ENCODE assay signal across 9 mouse cellular contexts in genomic region chr9:57522114-57522860, GRCm38 (mm10). TPM values are rescaled to one million over a fixed set of nuclear protein-coding genes. Genes with fewer than 3 reads are reported as not detected.
DNase-seq lines count a peak whose midpoint lies in the region; ATAC-seq and TF ChIP-seq lines count a peak whose summit lies in the region.
"Had no signal": no experiment of that assay in that cellular context is flagged by ENCODE, and none has a peak within 500 bp of the region (broad histone marks: within the 10 kb centered on the region; RNA-seq: fewer than 3 reads in every experiment).

No protein-coding gene starts in this region.

- peak overlapping the region; percentile 76 for H3K4me3 ChIP-seq in heart, embryonic 10.5 days
- peak overlapping the region; percentile 88 to 99 (median 89) for H3K4me3 ChIP-seq in CH12.LX (replicated peaks in 1 of 3; ENCODE audit: low read depth in 2 of 3, low read length in 2 of 3, poor library complexity in 1 of 3)
- H3K4me3 ChIP-seq in forebrain, postnatal 0 days (ENCODE audit: low read depth, low read length) = peak overlapping the region; percentile 92
- H3K4me3 ChIP-seq in liver, embryonic 16.5 days (ENCODE audit: low read depth, low read length) = peak overlapping the region; percentile 97

- H3K27ac ChIP-seq in heart, embryonic 10.5 days = peak overlapping the region; percentile 93
- H3K27ac ChIP-seq in CH12.LX (ENCODE audit: insufficient read depth, low read depth) = no peak overlapping the region
- H3K27ac ChIP-seq in forebrain, postnatal 0 days (ENCODE audit: low read depth, low read length) = peak overlapping the region; percentile 86; the same call in 1 of the 2 replicates
- peak overlapping the region; percentile 97 for H3K27ac ChIP-seq in liver, embryonic 16.5 days (ENCODE audit: low read length)

- in situ Hi-C loops in CH12.LX (cut with MboI; ENCODE audit: low pct_ligation_motif_present, low pct_unique_long_range_greater_than_20kb, low sequenced_read_pairs) = loop anchor here (5.0 kb wide), 1 partner anchor 130 kb away; the partner anchor contains the start of gene Csk

- no peak for TF ChIP-seq POLR2A in CH12.LX (IDR thresholded peaks at IDR 0.05; ENCODE audit: low read depth, low read length)

- peaks cover 15% of the 10 kb centered on the region for H3K4me1 ChIP-seq in heart, embryonic 10.5 days
- peaks cover 0 to 41% of the 10 kb centered on the region in 2 experiments; a peak in 2 of 4 replicates for H3K4me1 ChIP-seq in CH12.LX (ENCODE audit: control insufficient read depth in 1 of 2, insufficient read depth in 2 of 2)
- H3K4me1 ChIP-seq in forebrain, postnatal 0 days (ENCODE audit: insufficient read depth) = peaks cover 20% of the 10 kb centered on the region; the same call in 1 of the 2 replicates
- peaks cover 39% of the 10 kb centered on the region for H3K4me1 ChIP-seq in liver, embryonic 16.5 days (ENCODE audit: control insufficient read depth, low read depth, low read length)

- no peak for TF ChIP-seq CTCF in CH12.LX (conservative IDR thresholded peaks at IDR 0.05 in 1 of 2, IDR thresholded peaks at IDR 0.05 in 1 of 2; ENCODE audit: low read depth in 2 of 2, low read length in 2 of 2)
- TF ChIP-seq CTCF in forebrain, postnatal 0 days (IDR thresholded peaks at IDR 0.05; ENCODE audit: low read depth) = no peak

- peak overlapping the region; percentile 97 for H3K4me2 ChIP-seq in CH12.LX (ENCODE audit: insufficient read depth, low read depth, poor library complexity, severe bottlenecking)
- H3K4me2 ChIP-seq in forebrain, postnatal 0 days (ENCODE audit: low read depth) = peak overlapping the region; percentile 63
- H3K4me2 ChIP-seq in liver, embryonic 16.5 days (ENCODE audit: low read depth, low read length) = peak overlapping the region; percentile 93

- intact Hi-C loops in left cerebral cortex, postnatal 4 days (cut with DNase I) = no loop called here

- H3K36me3 ChIP-seq in heart, embryonic 10.5 days = peaks cover 3% of the 10 kb centered on the region; the same call in 1 of the 2 replicates
- H3K36me3 ChIP-seq in CH12.LX (replicated peaks in 1 of 2; ENCODE audit: control insufficient read depth in 1 of 2, insufficient read depth in 1 of 2, low read length in 1 of 2) = peaks cover 0 to 12% of the 10 kb centered on the region in 2 experiments
- no peaks in the 10 kb centered on the region for H3K36me3 ChIP-seq in forebrain, postnatal 0 days (ENCODE audit: insufficient read depth)
- no peaks in the 10 kb centered on the region for H3K36me3 ChIP-seq in liver, embryonic 16.5 days (ENCODE audit: control insufficient read depth, insufficient read depth)

- no peak for TF ChIP-seq RAD21 in CH12.LX (IDR thresholded peaks at IDR 0.05; ENCODE audit: low read depth, low read length)

- WGBS in heart, embryonic 10.5 days = 32% methylated on average over 7 of the region's 7 CpGs
- WGBS in forebrain, postnatal 0 days = 36% methylated on average over 7 of the region's 7 CpGs
- 31% methylated on average over 7 of the region's 7 CpGs for whole genome bisulfite sequencing in liver, embryonic 16.5 days (ENCODE audit: insufficient replicate concordance)

- no peaks in the 10 kb centered on the region for H3K27me3 ChIP-seq in heart, embryonic 10.5 days (ENCODE audit: insufficient read depth, poor library complexity, severe bottlenecking)
- H3K27me3 ChIP-seq in CH12.LX (replicated peaks) = no peaks in the 10 kb centered on the region
- H3K27me3 ChIP-seq in forebrain, postnatal 0 days (ENCODE audit: insufficient read depth, low read length) = no peaks in the 10 kb centered on the region
- no peaks in the 10 kb centered on the region for H3K27me3 ChIP-seq in liver, embryonic 16.5 days (ENCODE audit: control insufficient read depth, insufficient read depth, low read depth, low read length)

- no peak for TF ChIP-seq EP300 in CH12.LX (IDR thresholded peaks at IDR 0.05; ENCODE audit: low read length)

- peaks cover 54% of the 10 kb centered on the region for H3K79me2 ChIP-seq in CH12.LX (replicated peaks; ENCODE audit: control insufficient read depth, extremely low read depth, insufficient read depth, poor library complexity, severe bottlenecking)

- dilution Hi-C loops in CH12.LX (cut with MboI; ENCODE audit: extremely low pct_ligation_motif_present, extremely low pct_unique_long_range_greater_than_20kb, low sequenced_read_pairs) = no loop called here

- H3K9me3 ChIP-seq in heart, embryonic 10.5 days = no peaks in the 10 kb centered on the region
- no peaks in the 10 kb centered on the region for H3K9me3 ChIP-seq in CH12.LX (replicated peaks; ENCODE audit: low read length)
- H3K9me3 ChIP-seq in forebrain, postnatal 0 days (ENCODE audit: low read length) = no peaks in the 10 kb centered on the region
- no peaks in the 10 kb centered on the region for H3K9me3 ChIP-seq in liver, embryonic 16.5 days (replicated peaks; ENCODE audit: control insufficient read depth, low read length)

- DNase-seq in heart, embryonic 10.5 days (ENCODE audit: low spot score) = no peak
- no peak for DNase-seq in heart, adult 18-20 months
- DNase-seq in CH12.LX (ENCODE audit: extremely low read depth) = no peak
- DNase-seq in forebrain, postnatal 0 days = no peak
- no peak for DNase-seq in right cerebral cortex, adult 18-20 months
- DNase-seq in ovary, adult 18-20 months (ENCODE audit: low spot score) = no peak
- no peak for DNase-seq in left cerebral cortex, postnatal 4 days

- ATAC-seq in forebrain, postnatal 0 days = no peak
- no peak for ATAC-seq in liver, embryonic 16.5 days (ENCODE audit: low read depth)

- peak overlapping the region; percentile 90 for H3K9ac ChIP-seq in CH12.LX (ENCODE audit: insufficient read depth, low read depth)
- H3K9ac ChIP-seq in forebrain, postnatal 0 days = peak overlapping the region; percentile 95
- H3K9ac ChIP-seq in liver, embryonic 16.5 days (ENCODE audit: low read depth, low read length) = peak overlapping the region; percentile 97

TF ChIP-seq in CH12.LX, 34 proteins besides CTCF, POLR2A, EP300 and RAD21:
- no peak for TF ChIP-seq MEF2A (IDR thresholded peaks at IDR 0.05; ENCODE audit: borderline replicate concordance, low read depth, low read length)
- peak; percentile 66 for TF ChIP-seq SIN3A (IDR thresholded peaks at IDR 0.05; ENCODE audit: low read length)

RNA-seq across cellular contexts. Expression of gene Cox5a, which starts 1.2 kb away (rescaled TPM):
- 911 and 1,292 TPM in 2 replicates for polyA plus RNA-seq in heart, embryonic 10.5 days (2016; fragmentation: Nextera tagmentation; extraction: Ambion mirVana)
- 1,000 to 10,000 TPM; 2,577 to 2,715 TPM for total RNA-seq in heart, adult 18-20 months (2021)
- total RNA-seq in CH12.LX (2012; rRNA removed) (179 and 203 TPM in 2 replicates), CH12.LX (2014; rRNA removed) (229 and 257 TPM in 2 replicates)
- 255 and 279 TPM in 2 replicates for polyA plus RNA-seq in CH12.LX (2012; ENCODE audit: insufficient read length, low read depth)
- total RNA-seq in forebrain, postnatal 0 days (2014; rRNA removed) = 236 and 279 TPM in 2 replicates
- 1,027 and 1,112 TPM in 2 replicates for polyA plus RNA-seq in forebrain, postnatal 0 days (2015; fragmentation: Nextera tagmentation; extraction: Ambion mirVana)
- 266 and 275 TPM in 2 replicates for polyA plus RNA-seq in liver, embryonic 16.5 days (2015; fragmentation: Nextera tagmentation; extraction: Ambion mirVana)
- total RNA-seq in left cerebral cortex, postnatal 4 days (2021) = 100 to 1,000 TPM; 405 to 408 TPM

RNA-seq across cellular contexts. Expression of gene Fam219b, which starts 15.0 kb away (rescaled TPM):
- 14.2 and 14.9 TPM in 2 replicates for polyA plus RNA-seq in heart, embryonic 10.5 days (2016; fragmentation: Nextera tagmentation; extraction: Ambion mirVana)
- 1 to 10 TPM; 8.1 to 9.2 TPM for total RNA-seq in heart, adult 18-20 months (2021)
- total RNA-seq in CH12.LX (2012; rRNA removed) = 10.6 and 11.8 TPM in 2 replicates
- 8.3 and 9.3 TPM in 2 replicates for total RNA-seq in CH12.LX (2014; rRNA removed)
- polyA plus RNA-seq in CH12.LX (2012; ENCODE audit: insufficient read length, low read depth) = 9.2 and 10.2 TPM in 2 replicates
- 25.1 and 29.9 TPM in 2 replicates for total RNA-seq in forebrain, postnatal 0 days (2014; rRNA removed)
- 19.8 and 26.8 TPM in 2 replicates for polyA plus RNA-seq in forebrain, postnatal 0 days (2015; fragmentation: Nextera tagmentation; extraction: Ambion mirVana)
- 5.3 and 5.7 TPM in 2 replicates for polyA plus RNA-seq in liver, embryonic 16.5 days (2015; fragmentation: Nextera tagmentation; extraction: Ambion mirVana)
- 10 to 100 TPM; 25.2 to 26.0 TPM for total RNA-seq in left cerebral cortex, postnatal 4 days (2021)

RNA-seq across cellular contexts. Expression of gene Rpp25, which starts 18.5 kb away (rescaled TPM):
- 15.0 and 16.5 TPM in 2 replicates for polyA plus RNA-seq in heart, embryonic 10.5 days (2016; fragmentation: Nextera tagmentation; extraction: Ambion mirVana)
- total RNA-seq in heart, adult 18-20 months (2021) = 1 to 10 TPM in 1 of 2 experiments, under 1 TPM in 1; 0.92 to 2.0 TPM
- total RNA-seq in CH12.LX (2012; rRNA removed) (0.21 TPM in 1 of 2 replicates, not detected in the other), CH12.LX (2014; rRNA removed) (not detected in 2 replicates)
- polyA plus RNA-seq in CH12.LX (2012; ENCODE audit: insufficient read length, low read depth) = not detected in 2 replicates
- total RNA-seq in forebrain, postnatal 0 days (2014; rRNA removed) = 24.7 and 30.2 TPM in 2 replicates
- polyA plus RNA-seq in forebrain, postnatal 0 days (2015; fragmentation: Nextera tagmentation; extraction: Ambion mirVana) = 40.9 and 46.5 TPM in 2 replicates
- polyA plus RNA-seq in liver, embryonic 16.5 days (2015; fragmentation: Nextera tagmentation; extraction: Ambion mirVana) = 0.41 and 0.57 TPM in 2 replicates
- 10 to 100 TPM; 19.3 to 22.2 TPM for total RNA-seq in left cerebral cortex, postnatal 4 days (2021)
- total RNA-seq: gastrocnemius, postnatal 10 days had no signal

RNA-seq across cellular contexts. Expression of gene Mpi, which starts 30.3 kb away (rescaled TPM):
- polyA plus RNA-seq in heart, embryonic 10.5 days (2016; fragmentation: Nextera tagmentation; extraction: Ambion mirVana) = 80.6 and 102 TPM in 2 replicates
- 100 to 1,000 TPM; 118 to 140 TPM for total RNA-seq in heart, adult 18-20 months (2021)
- total RNA-seq in CH12.LX (2012; rRNA removed) (28.6 and 33.2 TPM in 2 replicates), CH12.LX (2014; rRNA removed) (28.2 and 29.0 TPM in 2 replicates)
- polyA plus RNA-seq in CH12.LX (2012; ENCODE audit: insufficient read length, low read depth) = 36.7 and 37.3 TPM in 2 replicates
- 46.1 and 47.8 TPM in 2 replicates for total RNA-seq in forebrain, postnatal 0 days (2014; rRNA removed)
- polyA plus RNA-seq in forebrain, postnatal 0 days (2015; fragmentation: Nextera tagmentation; extraction: Ambion mirVana) = 37.9 and 49.3 TPM in 2 replicates
- polyA plus RNA-seq in liver, embryonic 16.5 days (2015; fragmentation: Nextera tagmentation; extraction: Ambion mirVana) = 9.9 and 12.3 TPM in 2 replicates
- total RNA-seq in left cerebral cortex, postnatal 4 days (2021) = 10 to 100 TPM; 60.3 to 62.1 TPM

RNA-seq across cellular contexts. Expression of gene Scamp2, which starts 38.5 kb away (rescaled TPM):
- 53.5 and 53.9 TPM in 2 replicates for polyA plus RNA-seq in heart, embryonic 10.5 days (2016; fragmentation: Nextera tagmentation; extraction: Ambion mirVana)
- 10 to 100 TPM; 24.2 to 28.5 TPM for total RNA-seq in heart, adult 18-20 months (2021)
- 52.2 and 60.9 TPM in 2 replicates for total RNA-seq in CH12.LX (2012; rRNA removed)
- total RNA-seq in CH12.LX (2014; rRNA removed) = 38.6 and 46.4 TPM in 2 replicates
- polyA plus RNA-seq in CH12.LX (2012; ENCODE audit: insufficient read length, low read depth) = 77.2 and 91.6 TPM in 2 replicates
- total RNA-seq in forebrain, postnatal 0 days (2014; rRNA removed) = 29.3 and 36.3 TPM in 2 replicates
- polyA plus RNA-seq in forebrain, postnatal 0 days (2015; fragmentation: Nextera tagmentation; extraction: Ambion mirVana) = 37.3 and 42.8 TPM in 2 replicates
- 23.6 and 26.2 TPM in 2 replicates for polyA plus RNA-seq in liver, embryonic 16.5 days (2015; fragmentation: Nextera tagmentation; extraction: Ambion mirVana)
- total RNA-seq in left cerebral cortex, postnatal 4 days (2021) = 10 to 100 TPM; 29.7 to 31.0 TPM
